Mouse (Mus musculus) adrenal gland, postnatal 14 days (tissue): ENCODE results near the gene Klrb1b. TPM values are rescaled to one million over a fixed set of nuclear protein-coding genes. Genes with fewer than 3 reads are reported as not detected.
A peak's percentile ranks its signal among the peaks of the same experiment; 100 is the strongest.

Source experiments
- DNase-seq: peaks from one replicate; pipeline ENCODE4 v3.0.0; 2021; ENCODE audit warnings: mixed read lengths
- long read RNA-seq, 2 experiments: library from polyadenylated mRNA; stranded (forward); transcript quantifications; one replicate each; pipeline ENCODE4 v2.0.0; 2021
- total RNA-seq: library from RNA; stranded (reverse); gene quantifications from 2 replicates; pipeline ENCODE4 v1.2.3, GENCODE M21; 2021

Gene Klrb1b
- 1.5 TPM in 1 of 2 replicates, not detected in the other for total RNA-seq
- long read RNA-seq, experiment 1: 0 reads
- long read RNA-seq, experiment 2: 0 reads

- no peak for DNase-seq
These were observed at the start of gene Klrb1b, which contains the start of gene Gm44511 for GRCm38 (mm10) chr6:128826132-128826531. Klrb1b (minus strand) TSS chr6:128826331. Gm44511 (minus strand) TSS chr6:128826315.

GRCm38 (mm10) chr6:128871910-128872610 is 45.9 kb upstream of the Klrb1b start:
- no peak for DNase-seq

GRCm38 (mm10) chr6:128868861-128869260 is 42.7 kb upstream of the Klrb1b start:
- DNase-seq: no peak

- DNase-seq: no peak
These were observed 31.8 kb upstream of the Klrb1b start for GRCm38 (mm10) chr6:128857976-128858375.

- DNase-seq: peak; percentile 83
These were observed 30.1 kb upstream of the Klrb1b start for GRCm38 (mm10) chr6:128856250-128856649.

- no peak for DNase-seq
These were observed 29.3 kb upstream of the Klrb1b start for GRCm38 (mm10) chr6:128855477-128855876.

GRCm38 (mm10) chr6:128854895-128855294 is 28.8 kb upstream of the Klrb1b start:
- no peak for DNase-seq

- peak; percentile 75 for DNase-seq
These were observed 28.1 kb upstream of the Klrb1b start for GRCm38 (mm10) chr6:128854024-128854820.

- DNase-seq: no peak
These were observed 26.6 kb upstream of the Klrb1b start for GRCm38 (mm10) chr6:128852766-128853165.

GRCm38 (mm10) chr6:128851151-128851550 is 25.0 kb upstream of the Klrb1b start:
- DNase-seq: no peak

- DNase-seq: no peak
These were observed 24.5 kb upstream of the Klrb1b start for GRCm38 (mm10) chr6:128850671-128851070.

- peak; percentile 69 for DNase-seq
These were observed 23.8 kb upstream of the Klrb1b start for GRCm38 (mm10) chr6:128849902-128850301.

- DNase-seq: no peak
These were observed 21.3 kb upstream of the Klrb1b start for GRCm38 (mm10) chr6:128847401-128847800.

GRCm38 (mm10) chr6:128845998-128846542 is 19.9 kb upstream of the Klrb1b start:
- DNase-seq: no peak

GRCm38 (mm10) chr6:128845319-128845979 is 19.3 kb upstream of the Klrb1b start:
- peak; percentile 95 for DNase-seq

- DNase-seq: no peak
These were observed 18.5 kb upstream of the Klrb1b start for GRCm38 (mm10) chr6:128844586-128845080.

- no peak for DNase-seq
These were observed 18.0 kb upstream of the Klrb1b start for GRCm38 (mm10) chr6:128844131-128844530.

- DNase-seq: peak; percentile 79
These were observed 17.4 kb upstream of the Klrb1b start for GRCm38 (mm10) chr6:128843479-128843992.

GRCm38 (mm10) chr6:128842945-128843478 is 16.9 kb upstream of the Klrb1b start:
- DNase-seq: peak; percentile 91

GRCm38 (mm10) chr6:128842356-128842944 is 16.3 kb upstream of the Klrb1b start:
- no peak for DNase-seq
